Mouse (Mus musculus) thymus, adult 18-20 months (tissue): ENCODE results near the gene Tmtc2.

Experiments
- DNase-seq, 2 experiments: peaks; one replicate each; pipeline ENCODE4 v3.0.0; 2022; ENCODE audit warnings: mixed read lengths in 2 of 2

Gene Tmtc2

GRCm38 (mm10) chr10:105544004-105545003, 29.9 kb downstream of the Tmtc2 start:
- DNase-seq, result no peak

DNA sequence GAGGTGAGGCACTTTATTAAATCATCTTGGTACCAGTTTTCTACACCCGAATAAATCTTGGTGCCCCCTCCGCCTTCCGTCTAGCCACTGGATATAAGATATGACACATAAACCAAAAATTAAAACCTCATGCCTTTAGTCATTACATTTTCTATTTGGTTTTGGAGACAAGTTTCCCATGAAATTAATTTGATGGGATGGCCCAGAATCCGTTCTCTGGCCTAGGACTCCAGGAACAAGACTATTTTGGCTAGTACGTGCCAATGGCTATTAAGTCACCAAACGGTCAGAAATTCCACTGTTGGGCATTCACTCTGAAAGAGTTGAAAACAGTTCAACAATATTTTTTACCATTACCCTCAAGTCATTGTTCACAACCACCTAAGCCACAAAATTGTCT, 32.2 kb downstream of the Tmtc2 start:
- no peak for DNase-seq

DNA sequence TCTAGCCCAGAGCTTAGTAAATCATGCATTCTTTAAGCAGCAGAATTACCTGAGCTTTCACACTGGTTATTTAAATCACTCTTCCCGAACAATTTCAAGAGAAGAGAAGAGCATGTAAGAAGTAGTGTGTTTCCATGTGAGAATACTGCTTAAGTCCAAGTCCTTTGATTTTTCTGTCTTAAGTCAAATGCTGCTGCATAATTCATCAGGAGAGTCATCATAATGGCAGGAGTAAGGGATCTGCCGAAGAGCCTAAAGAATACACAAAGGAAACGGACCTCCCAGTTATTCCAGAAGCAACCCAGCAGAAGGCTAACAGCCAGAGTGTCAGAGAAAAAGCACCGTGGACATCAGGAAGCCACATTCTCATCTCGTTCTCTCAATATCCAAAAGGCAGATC, 34.6 kb downstream of the Tmtc2 start:
- no peak for DNase-seq

- DNase-seq, result no peak
Observed at GRCm38 (mm10) chr10:105536910-105537309, 37.3 kb downstream of the Tmtc2 start.

DNA sequence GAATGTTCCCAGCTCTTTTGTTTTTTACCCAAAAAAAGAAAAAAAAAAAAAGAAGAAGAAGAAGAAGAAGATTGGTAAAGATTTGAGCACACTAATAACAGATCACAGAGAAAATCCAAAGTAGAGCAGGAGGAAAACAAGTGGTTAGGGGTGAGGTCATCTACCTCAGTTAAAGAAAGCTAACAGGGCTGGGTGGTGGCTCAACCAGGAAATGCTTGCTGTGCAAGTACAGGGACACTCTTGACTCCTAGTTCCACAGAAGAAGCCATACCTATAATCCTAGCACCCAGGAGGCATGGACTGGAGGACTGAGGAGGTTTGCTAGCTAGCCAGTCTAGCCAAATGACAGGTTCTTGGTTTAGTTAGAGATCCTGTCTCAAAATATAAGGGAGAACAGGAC, 38.4 kb downstream of the Tmtc2 start:
- no peak for DNase-seq

- DNase-seq, result no peak
Observed at GRCm38 (mm10) chr10:105532747-105533146, 41.5 kb downstream of the Tmtc2 start.

DNA sequence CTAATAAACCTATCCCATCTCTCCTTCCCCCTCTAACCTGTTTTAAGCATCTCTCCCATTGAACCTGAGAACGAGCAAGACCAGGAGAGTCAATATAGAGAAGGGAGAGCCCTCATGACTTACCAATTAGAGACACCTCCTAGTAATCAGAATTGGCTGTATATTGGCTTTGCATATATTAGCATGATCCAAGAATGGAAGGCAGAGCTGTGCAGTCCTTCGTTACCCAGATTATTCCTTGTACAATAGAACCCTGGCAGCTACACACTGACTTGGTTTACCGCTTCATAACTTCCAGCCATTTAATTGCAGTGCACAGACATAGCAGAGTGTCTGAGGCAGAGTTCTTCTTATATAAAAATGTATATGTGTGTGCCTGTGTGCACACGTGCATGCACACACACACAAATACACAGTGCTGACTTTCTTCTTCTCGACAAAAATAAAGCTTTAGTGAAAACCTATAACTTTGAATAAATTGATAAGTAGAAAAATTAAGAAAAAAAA, 42.2 kb downstream of the Tmtc2 start:
- no peak for DNase-seq

GRCm38 (mm10) chr10:105531080-105531894, 43.0 kb downstream of the Tmtc2 start:
- no peak for DNase-seq

DNA sequence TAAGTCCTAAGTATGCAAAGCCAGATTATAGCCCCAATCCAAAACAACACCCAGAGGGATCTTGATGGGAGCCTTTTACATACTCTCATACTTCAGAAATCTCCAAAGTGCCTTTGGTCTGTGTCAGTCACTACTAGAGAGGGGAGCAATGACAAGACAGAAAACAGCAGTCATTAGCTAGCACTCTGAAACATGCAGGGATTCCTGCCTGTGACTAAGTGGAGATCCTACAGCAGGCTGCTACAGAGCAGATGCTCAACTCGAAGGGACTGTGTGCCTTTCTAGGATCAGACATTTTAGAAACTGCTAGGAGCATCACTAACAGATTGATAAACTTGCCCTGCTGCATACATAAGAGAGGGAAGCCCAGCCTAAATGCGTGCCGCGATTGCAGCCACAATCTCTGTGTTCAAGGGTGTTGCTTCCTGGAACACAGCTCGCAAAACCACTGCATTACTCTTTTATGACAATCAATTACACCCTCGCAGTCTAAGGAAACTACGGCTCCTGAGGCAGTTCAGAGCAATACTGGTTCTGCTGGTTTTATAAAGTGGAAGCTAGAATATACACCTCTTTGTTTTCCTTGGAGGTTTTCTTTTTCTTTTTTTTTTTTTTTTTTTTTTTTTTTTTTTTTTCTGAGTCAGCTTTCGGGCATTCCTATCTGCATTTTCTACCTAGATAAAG, 50.7 kb downstream of the Tmtc2 start:
- DNase-seq, result no peak

DNA sequence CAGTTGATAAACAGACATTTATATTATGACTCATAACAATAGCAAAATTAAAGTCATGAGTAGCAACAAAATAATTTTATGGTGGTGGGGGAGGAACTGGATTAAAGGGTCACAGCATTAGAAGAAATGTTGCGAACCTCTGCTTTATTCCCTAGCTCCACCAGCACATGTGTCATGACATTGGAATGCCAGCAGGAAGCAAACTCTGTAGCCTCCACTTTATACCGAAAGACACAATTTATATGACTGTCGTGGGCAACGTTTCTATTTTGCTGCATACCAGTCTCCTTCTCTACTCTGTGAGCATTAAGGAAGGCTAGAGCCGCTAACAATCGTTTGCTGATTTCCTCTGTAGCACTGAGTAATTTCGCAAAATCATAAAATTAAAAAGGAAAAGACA, 51.8 kb downstream of the Tmtc2 start:
- DNase-seq, result no peak

DNA sequence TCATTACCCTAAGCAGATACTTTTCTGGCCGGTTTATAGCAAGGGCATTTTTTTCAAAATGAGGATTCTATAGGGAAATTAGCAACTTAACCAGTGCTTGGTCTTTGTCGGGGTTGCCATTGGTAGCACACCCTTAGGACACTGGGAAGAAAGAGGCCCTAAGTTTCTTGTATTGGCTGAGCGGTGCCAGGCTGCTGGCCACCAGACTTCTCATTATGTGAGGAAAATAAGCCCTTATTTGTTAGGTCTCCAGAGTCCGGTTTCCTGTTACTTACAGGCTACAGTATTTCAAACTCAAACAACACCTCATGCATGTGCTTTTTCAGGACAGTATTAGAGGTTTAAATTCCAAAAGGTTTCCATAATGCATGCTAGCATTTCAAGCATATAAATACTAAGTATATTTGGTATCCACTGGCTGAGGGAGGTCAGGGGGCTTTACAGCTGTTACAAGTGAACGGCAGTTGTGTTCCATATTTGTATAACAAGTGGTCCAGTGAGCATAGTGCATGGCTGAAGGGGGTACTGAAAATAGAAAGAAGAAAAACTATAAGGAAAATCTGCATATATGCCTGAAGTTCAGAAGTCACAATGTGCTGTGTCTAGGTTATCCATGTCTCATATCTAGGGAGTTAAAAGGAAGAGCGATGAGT, 55.0 kb downstream of the Tmtc2 start:
- DNase-seq, result no peak

DNA sequence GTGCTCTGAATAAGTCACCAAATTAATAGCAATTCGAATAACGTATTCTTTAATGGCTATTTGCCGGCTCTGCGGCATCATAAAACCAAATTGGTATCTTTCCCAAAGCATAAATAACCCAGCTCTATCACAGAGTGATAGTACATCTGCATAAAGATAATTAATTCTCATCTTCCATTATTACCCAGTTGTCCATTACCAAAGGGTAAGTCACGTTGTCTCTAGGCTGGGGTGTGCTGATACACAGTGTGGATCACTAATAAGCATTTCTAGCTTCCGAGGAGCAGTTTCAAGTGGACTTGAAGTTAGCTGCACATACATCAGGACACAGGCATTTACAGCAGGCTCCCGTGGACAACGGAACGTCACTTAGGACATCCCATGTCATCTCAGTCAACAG, 56.1 kb downstream of the Tmtc2 start:
- no peak for DNase-seq

- no peak for DNase-seq
Observed at GRCm38 (mm10) chr10:105513777-105514322, 60.4 kb downstream of the Tmtc2 start.

DNA sequence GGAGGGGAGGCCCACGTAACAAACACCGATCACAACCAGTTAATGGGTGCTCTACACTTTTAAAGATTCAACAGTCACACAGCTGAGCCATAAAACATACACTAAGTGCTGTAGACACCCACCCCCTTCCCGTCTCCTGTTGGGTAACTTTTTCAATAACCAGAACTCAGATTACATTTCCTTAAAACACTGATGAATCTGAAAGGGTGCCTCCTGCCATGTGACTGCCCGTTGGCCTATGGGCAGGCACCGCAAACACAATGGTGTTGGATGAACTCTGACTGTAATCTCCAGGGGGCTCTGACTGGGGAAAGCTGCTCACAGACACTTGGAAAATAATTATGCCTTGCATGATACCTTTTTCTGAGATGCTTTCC, 64.4 kb downstream of the Tmtc2 start:
- no peak for DNase-seq

DNA sequence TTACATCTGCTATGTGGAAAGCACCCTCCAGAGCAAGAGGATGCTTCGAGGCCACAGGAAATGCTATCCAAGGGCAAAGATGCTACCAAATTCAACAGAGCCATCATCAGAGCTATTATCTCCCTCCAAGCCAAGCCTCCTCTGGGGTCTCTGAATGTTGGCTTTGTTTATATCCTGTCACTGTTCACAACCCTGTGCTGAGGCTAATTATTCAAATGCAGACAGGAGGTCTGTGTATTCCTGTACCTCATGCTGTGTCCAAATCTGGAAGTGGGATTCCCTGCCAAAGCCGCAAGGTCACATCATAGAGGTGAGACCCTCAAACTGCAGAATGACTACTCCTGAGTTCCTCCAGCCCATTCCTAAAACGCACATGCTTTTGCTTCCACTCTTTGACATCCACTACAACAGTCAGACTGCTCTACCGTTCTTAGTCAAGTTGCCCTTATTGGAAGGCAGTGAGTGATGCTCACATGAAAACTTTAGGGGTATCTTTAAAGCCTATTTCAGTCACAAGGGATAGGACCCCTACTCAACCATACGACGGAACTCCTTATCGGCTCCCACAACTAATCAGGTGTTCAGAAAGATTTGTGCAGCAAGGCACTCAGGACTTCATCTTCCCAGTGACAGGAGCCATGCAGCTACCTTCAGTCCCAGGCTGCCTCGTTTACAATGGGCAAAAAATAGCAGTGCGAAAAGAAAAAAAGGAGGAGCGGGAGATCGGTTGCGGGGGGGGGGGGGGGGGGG, 64.9 kb downstream of the Tmtc2 start:
- DNase-seq, result no peak

- DNase-seq, result no peak
Observed at GRCm38 (mm10) chr10:105507982-105508786, 66.1 kb downstream of the Tmtc2 start.

GRCm38 (mm10) chr10:105506046-105506445, 68.2 kb downstream of the Tmtc2 start:
- no peak for DNase-seq

DNA sequence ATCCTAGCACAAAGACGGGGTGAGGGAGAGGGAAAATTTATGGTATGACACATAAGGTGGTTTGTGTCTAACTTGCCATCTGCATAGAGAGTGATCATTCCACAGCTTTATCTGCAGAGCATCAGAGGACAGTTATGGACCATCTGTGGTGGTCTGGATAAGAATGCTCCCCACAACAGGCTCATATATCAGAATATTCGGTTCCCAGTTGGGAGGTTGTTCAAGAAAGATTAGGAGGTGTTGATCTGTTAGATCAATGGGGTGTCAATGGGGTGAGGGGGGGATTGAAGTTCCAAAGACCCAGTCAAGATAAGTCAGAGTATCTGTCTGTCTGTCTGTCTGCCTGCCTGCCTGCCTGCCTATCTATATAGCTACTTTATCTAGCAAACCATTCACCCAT, 69.8 kb downstream of the Tmtc2 start:
- no peak for DNase-seq

- no peak for DNase-seq
Observed at GRCm38 (mm10) chr10:105501736-105502135, 72.5 kb downstream of the Tmtc2 start.

- DNase-seq, result no peak
Observed at GRCm38 (mm10) chr10:105500482-105500881, 73.8 kb downstream of the Tmtc2 start.

DNA sequence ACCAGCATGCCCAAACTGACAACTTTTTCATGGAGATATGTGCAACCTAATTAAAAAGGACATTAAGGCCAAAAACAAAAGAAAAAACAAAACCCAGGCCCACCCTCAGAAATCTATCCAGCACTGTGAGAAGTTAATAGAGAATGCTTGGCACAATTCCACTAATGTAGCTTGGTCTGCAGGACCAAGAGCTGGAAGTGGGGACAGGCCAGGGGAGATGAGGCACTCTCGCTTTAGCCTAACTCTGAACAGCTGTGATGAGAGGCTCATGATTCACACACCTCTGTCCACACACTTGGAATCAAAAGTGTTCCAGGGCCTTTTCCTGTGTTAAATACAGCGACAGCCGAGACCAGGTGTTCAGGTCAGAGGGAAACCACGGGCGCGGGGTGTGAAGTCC, 79.0 kb downstream of the Tmtc2 start:
- DNase-seq, result no peak
